Mouse (Mus musculus) mesoderm, embryonic 11.5 days (tissue): ENCODE measurements around the gene Sox5.
A peak's percentile ranks its signal among the peaks of the same experiment; 100 is the strongest.

Source experiments
- DNase-seq: peaks from one replicate; pipeline ENCODE4 v3.0.0-alpha.2; 2012; ENCODE audit warnings: low read depth, low spot score

The Sox5 gene

GRCm38 (mm10) chr6:143866566-143866965 is 915.2 kb downstream of the Sox5 start:
- DNase-seq, result peak; percentile 43

- no peak for DNase-seq
These were observed 919.1 kb downstream of the Sox5 start for GRCm38 (mm10) chr6:143862611-143863110.

GRCm38 (mm10) chr6:143860036-143860435 is 921.7 kb downstream of the Sox5 start:
- no peak for DNase-seq

DNA sequence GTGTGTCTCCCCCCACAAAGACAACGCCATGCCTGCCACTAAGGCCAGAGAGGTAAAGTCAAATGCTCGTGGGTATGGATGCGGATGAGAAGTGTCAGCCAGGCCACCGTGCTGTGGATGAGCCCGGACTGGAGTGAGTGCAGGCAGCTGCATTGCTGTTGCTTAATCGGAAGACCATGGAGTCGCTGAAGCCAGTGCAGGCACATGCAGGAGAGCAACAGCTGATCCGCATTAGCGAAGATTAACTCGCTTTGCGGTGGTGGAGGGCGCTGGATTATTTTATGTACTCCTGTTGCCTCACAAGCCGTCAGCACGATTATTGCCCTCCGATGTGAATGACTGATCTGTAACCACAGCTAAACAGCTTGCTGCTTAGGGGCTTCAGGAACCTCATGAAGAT is 922.2 kb downstream of the Sox5 start:
- no peak for DNase-seq

DNA sequence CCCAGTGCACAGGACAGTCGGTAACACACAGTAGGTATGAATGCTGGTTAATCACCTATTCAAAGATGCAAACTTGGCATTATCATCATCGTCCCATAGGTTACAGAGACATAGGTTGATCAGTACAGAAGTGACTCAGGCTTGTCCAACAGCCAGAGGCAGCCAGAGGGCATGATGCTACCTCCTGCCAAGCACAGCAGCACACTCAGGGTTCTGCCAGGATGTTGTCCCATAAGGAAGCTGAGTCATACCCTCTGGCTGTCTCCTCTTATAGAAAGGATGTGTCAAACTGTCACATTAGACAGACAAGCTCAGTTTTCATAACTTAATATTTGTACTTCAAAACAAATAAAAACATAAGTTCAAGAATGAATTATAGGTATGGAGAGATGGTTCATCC is 923.2 kb downstream of the Sox5 start:
- no peak for DNase-seq

- DNase-seq, result no peak
These were observed 924.4 kb downstream of the Sox5 start for GRCm38 (mm10) chr6:143857376-143857775.

GRCm38 (mm10) chr6:143855421-143855820 is 926.4 kb downstream of the Sox5 start:
- peak; percentile 34 for DNase-seq

GRCm38 (mm10) chr6:143854031-143854430 is 927.7 kb downstream of the Sox5 start:
- DNase-seq, result no peak

DNA sequence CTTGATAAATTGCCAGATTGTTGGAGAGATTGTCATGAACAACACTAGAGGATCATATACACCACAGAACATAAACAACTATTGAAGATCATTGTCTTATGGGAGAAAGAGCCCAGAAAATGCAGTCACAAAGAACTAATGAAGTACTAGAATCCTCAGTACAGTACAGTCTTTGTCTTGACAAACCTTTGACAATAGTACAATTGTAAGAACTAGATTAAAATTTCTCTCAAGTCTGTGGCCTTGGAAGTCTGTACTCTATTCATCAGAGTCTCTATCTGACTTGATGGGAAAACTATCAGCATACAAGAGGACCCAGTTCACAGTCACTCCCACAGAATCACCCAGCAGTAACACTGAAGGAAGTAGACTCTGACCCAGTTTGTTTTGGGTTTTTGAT is 936.0 kb downstream of the Sox5 start:
- DNase-seq, result no peak

DNA sequence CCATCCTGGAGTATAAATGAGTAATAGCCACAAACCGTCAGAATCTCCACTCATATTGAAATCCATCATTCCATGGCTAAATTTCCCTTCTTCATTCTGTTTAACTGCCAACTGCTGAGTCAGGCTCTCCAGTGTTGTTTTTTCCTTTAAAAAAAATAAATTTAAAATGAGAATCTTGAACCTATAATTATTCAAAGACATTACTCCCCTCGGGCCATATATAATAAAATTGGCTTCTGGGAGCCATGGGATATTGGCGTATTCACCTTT is 937.1 kb downstream of the Sox5 start:
- DNase-seq, result no peak

DNA sequence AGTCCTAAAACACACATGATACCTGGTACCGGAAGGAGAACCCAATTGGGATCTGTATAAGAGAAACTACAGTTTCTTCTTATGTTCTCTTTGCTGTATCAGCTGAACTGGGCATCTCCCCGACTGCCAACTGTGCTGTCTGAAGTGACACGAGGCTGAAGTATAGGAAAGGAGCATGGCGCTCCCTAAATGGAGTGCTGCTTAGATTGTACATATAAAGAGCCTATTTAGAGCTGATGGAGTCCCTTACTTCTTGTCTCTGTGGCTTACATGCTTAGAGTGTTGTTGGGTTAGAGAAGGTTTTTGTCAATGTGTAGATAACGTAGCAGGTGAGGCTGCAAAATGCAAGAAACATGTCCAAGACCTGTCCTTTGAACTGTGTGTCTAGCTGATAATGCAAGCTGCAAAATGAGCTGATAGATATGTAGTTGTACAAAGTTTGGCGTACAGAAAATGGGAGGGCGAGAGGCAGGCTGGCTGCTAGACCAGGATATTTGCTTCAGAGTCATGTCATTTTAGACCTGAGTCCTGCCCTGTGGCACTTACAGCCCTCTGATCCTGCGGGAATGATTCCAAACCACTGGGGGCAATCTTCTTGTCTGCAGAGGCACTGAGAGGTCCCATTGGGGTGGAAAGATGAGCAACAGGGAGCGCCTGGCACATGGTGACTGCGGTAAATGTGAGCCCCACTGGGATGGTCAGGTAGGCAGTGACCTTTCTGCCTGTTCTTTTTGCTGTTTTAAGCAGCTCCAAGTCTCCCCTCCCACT is 937.7 kb downstream of the Sox5 start:
- no peak for DNase-seq

- DNase-seq, result no peak
These were observed 939.8 kb downstream of the Sox5 start for GRCm38 (mm10) chr6:143841954-143842353.

GRCm38 (mm10) chr6:143841109-143841638 is 940.6 kb downstream of the Sox5 start:
- DNase-seq, result no peak

DNA sequence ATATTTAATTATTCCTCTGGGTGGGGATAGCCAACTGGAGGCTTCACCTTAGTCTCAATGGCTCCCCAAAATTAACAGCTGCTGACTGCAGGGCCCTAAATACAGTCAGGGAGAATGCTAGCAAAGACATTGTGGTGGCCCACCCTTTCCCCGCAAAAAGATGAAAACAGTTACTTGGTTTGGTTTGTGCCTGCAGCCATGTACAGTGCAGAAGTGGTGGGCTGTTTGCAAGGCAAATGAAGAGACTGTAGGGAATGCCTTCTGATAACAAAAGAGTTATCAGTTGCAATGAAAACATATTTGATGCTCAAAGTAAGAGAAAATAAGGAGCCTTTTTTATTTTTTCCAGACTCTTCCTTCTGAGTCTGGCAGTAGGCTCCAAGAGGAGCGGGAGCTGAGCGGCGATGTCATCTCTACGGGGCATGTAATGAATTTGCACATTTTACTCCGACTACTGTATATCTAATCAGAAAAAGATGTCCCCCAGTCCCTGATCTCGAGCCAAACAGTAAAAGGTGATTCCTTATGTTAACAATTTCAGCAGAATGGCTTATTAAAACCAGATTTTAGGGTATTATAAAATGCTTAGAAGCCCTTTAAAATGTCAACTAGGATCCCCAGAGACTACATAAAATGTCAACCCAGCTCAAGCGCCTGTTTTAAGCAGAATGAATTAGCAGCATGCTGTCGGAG is 943.2 kb downstream of the Sox5 start:
- peak; percentile 45 for DNase-seq

GRCm38 (mm10) chr6:143835331-143835730 is 946.4 kb downstream of the Sox5 start:
- DNase-seq, result no peak

GRCm38 (mm10) chr6:143833986-143834385 is 947.8 kb downstream of the Sox5 start:
- DNase-seq, result no peak

- no peak for DNase-seq
These were observed 948.6 kb downstream of the Sox5 start for GRCm38 (mm10) chr6:143833182-143833558.

- DNase-seq, result no peak
These were observed 949.1 kb downstream of the Sox5 start for GRCm38 (mm10) chr6:143832483-143833181.

DNA sequence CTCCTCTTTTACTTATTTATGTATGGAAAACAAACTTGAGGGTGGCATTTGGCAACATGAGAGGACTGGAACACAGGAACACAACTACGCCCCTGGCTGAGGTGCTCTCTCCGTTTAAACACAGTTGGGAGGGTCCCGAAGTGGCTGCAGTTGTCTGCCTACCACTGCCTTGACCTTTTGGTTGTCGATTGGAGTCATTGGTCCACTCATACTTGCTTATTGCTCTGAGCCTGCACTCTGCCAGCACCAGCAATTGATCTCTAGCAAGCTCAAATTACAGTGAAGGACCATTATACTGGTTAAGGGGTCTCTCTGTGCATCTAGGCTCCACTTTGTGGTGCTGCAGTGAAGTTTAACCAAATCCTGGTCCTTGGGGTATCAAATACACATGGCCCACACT is 950.5 kb downstream of the Sox5 start:
- DNase-seq, result no peak

GRCm38 (mm10) chr6:143830131-143830530 is 951.6 kb downstream of the Sox5 start:
- no peak for DNase-seq

DNA sequence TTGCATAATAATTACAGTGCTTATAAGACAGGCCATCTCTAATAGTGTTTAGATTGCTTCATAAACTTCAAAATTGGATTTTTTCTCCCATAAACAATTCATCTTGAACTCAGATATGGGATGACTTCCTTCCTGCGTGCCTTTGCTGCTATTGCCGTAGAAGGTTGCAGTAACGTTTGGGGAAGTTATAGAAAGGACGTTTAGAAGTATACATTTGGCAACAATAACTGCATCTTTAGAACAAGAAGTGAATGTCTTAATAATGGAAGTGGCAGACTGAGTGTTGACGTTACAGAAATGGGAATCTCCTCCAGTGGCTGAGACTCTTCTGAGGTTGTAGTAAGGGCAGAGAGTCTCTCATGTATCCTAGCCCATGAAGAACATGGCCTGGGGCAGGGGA is 955.0 kb downstream of the Sox5 start:
- DNase-seq, result no peak

DNA sequence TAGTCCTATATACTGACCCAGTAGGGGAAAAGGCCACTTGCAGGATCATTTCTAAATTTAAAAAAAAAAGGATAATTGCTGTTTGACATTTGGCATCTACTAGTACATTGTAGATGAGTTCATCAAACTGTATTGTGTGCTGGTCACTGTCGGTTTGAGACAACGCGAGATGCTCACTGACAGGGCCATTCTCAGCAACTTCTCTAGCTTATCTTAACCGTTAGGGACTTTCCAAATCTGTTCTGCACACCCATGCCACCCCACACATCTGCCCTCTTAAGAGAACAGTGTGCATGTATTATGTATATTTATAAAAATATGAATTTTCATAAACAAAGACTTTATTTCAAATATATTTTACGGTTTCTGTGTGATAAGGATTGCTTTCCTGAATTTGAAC is 955.8 kb downstream of the Sox5 start:
- no peak for DNase-seq
